Mouse (Mus musculus): ENCODE measurements around the gene 2610021A01Rik.
"Not testable (repeated sequence)": the region's sequence is repeated elsewhere in the genome, so short reads cannot be mapped to it uniquely, and the experiment has no call there.

2610021A01Rik gene

GRCm38 (mm10) chr7:41599034-41599813, at the start of gene 2610021A01Rik:
Gene 2610021A01Rik, plus strand, starts transcription at chr7:41599230.
- peak; percentile 91 to 96 for DNase-seq (ENCODE audit: low spot score in 2 of 2)

- no peak for DNase-seq (ENCODE audit: low spot score in 2 of 2)
Measured at GRCm38 (mm10) chr7:41560681-41561080, 38.3 kb upstream of the 2610021A01Rik start.

DNA sequence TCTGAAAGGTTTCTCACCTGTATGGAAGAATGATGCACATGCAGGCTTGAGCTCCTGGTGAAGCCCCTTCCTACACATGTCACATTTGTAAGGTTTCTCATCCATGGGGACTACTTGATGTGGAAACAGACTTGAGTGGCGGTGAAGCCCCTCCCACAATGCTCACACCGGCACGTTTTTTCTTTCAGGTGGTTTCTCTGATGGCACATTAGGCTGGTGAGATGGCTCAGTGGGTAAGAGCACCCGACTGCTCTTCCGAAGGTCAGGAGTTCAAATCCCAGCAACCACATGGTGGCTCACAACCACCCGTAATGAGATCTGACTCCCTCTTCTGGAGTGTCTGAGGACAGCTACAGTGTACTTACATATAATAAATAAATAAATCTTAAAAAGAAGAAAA, 25.5 kb upstream of the 2610021A01Rik start, which contains the start of gene Gm6871:
TSS of gene Gm6871 (minus strand) at position 101 of the 400 bp plus-strand sequence.
- not testable (repeated sequence) for DNase-seq (ENCODE audit: low spot score in 2 of 2)

- no peak for DNase-seq (ENCODE audit: low spot score in 2 of 2)
Measured at GRCm38 (mm10) chr7:41577956-41578355, 21.1 kb upstream of the 2610021A01Rik start.

DNA sequence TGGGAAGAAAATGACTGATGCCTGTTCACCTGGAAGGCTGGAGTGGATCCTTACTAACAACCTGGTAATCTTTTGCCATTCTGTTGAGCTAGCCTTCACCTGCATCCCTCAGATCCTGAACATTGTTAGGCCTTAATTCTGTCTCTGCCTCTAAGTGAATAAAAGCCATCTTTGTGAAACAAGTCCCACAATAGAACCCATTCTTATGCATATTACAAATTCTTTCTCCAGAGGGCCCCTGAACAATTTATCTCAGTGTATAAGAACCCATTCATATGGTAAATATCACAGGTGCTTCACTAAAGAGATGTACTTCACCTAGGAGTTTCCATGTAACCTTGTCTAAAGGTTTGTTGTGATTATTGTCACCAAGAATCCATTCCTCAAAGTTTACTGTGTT, 17.0 kb upstream of the 2610021A01Rik start:
- DNase-seq (ENCODE audit: low spot score in 2 of 2) = no peak

GRCm38 (mm10) chr7:41587831-41588230, 11.2 kb upstream of the 2610021A01Rik start:
- not testable (repeated sequence) for DNase-seq (ENCODE audit: low spot score in 2 of 2)

GRCm38 (mm10) chr7:41598615-41599014, 415 bp upstream of the 2610021A01Rik start:
- DNase-seq (ENCODE audit: low spot score in 2 of 2) = no peak

DNA sequence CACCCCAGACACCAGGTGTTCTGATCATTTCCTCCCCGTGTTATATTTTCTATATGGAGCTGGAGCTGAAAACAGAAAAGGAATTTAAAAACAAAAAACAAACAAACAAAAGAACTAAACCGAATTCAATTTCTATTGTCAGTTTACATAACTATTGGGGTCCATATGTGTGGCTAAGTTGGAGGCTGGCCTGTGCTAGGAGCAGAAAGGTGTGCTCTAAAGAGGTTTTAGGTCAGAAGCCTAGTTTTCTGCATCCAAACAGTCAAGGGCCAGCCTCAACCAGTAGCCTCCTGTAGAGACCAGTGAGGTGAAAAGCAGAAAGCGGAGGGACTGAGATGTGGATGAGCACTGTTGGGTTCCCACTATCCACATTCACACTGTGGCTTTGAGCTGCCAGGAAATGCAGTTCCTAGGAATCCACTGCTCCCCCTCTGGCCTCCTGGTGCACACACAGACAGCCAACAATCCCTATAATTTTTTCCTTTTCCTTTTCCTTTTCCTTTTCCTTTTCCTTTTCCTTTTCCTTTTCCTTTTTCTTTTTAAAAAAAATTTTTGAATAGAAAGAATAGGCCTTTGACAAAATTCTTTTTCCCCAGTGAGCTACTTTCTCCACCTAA, 1.0 kb downstream of the 2610021A01Rik start:
- DNase-seq (ENCODE audit: low spot score in 2 of 2) = peak in 1 of 2 experiments; percentile 3

DNA sequence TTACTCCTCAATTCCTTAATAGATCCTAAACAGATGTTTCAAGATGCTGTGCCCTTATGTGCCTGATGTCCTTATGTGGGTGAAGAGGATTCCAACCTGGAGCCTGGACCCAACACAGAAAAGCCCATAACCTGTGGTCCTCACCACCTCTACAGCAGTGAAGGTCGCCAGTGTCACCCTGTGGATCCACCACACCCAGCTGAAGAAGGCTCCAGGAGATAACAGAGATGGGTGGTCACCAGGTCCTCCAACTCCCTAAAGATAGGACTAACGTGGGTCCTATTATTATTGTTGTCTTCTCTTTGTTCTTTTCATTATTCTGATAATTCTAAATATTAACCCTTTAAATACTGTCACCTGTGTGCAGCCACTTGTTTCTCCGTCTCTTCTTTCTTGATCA, 12.6 kb downstream of the 2610021A01Rik start:
- no peak for DNase-seq (ENCODE audit: low spot score in 2 of 2)

GRCm38 (mm10) chr7:41616241-41616640, 17.2 kb downstream of the 2610021A01Rik start:
- DNase-seq (ENCODE audit: low spot score in 2 of 2) = not testable (repeated sequence)

GRCm38 (mm10) chr7:41632409-41633220, 33.6 kb downstream of the 2610021A01Rik start, which contains the start of gene Zfp788:
Gene Zfp788, plus strand, starts transcription at chr7:41633203.
- DNase-seq (ENCODE audit: low spot score in 2 of 2) = peak; percentile 96 to 98

DNA sequence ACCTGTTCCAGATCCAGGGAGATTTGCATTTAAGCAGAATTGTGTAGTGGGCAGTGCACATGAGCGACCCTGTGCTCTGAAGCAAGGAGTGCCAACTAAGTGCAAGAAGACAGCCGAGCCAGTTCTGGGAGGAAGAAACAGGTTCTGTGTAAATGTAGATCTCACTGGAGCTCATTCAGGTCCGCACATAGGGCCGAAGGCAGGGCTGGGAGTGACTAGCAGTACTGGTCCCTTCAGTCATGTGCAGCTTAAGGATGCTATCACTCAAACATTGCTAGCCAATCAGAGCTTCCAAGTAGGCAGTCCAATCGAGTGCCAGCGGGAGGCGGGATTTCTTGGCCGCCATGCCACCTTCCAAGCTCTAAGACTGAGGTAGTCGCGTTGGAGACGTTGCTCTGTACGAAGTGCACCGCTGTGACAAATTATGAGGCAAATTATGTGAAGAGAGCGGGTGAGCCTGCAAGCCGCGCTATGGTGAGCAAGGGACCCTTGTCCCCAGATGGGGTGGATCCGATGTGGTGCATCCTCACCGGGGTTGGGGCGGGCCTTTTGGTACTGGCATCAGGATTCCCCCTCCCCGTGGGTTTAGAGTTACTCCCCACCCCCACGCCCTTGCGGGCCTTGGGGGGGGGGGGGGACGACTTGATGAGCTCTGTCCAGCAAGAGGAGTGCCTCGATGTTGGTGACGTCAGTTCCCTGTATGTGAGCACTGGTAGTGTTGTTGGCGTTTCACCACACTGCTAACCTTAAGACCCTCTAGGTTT, 34.4 kb downstream of the 2610021A01Rik start:
- peak; percentile 91 to 96 for DNase-seq (ENCODE audit: low spot score in 2 of 2)

GRCm38 (mm10) chr7:41674326-41674725, 75.3 kb downstream of the 2610021A01Rik start:
- DNase-seq (ENCODE audit: low spot score in 2 of 2) = not testable (repeated sequence)

Measured in frontal cortex, postnatal 36 days (tissue).